Mouse (Mus musculus): ENCODE measurements at regions not wholly inside any gene's neighbourhood (a gene's known extent, or its start where the extent isn't known, plus 50 kb on each side); places are given as distances from the start of the nearest gene placed in this dataset.
A peak's percentile ranks its signal among the peaks of the same experiment; 100 is the strongest.

- H3K4me3 ChIP-seq: no peak overlapping the region
- TF ChIP-seq REST (IDR thresholded peaks at IDR 0.05; ENCODE audit: insufficient read depth, insufficient read length) (no peak), CEBPB (IDR thresholded peaks at IDR 0.05; ENCODE audit: insufficient read depth, poor library complexity, severe bottlenecking) (no peak), E2F4 (IDR thresholded peaks at IDR 0.05; ENCODE audit: insufficient read depth) (no peak), TCF3 (IDR thresholded peaks at IDR 0.05; ENCODE audit: insufficient read length, low read depth) (no peak), MYOD1 (IDR thresholded peaks at IDR 0.05; ENCODE audit: control insufficient read depth in 1 of 3, insufficient read length in 2 of 3, low read depth in 2 of 3) (no peak), TCF12 (IDR thresholded peaks at IDR 0.05; ENCODE audit: insufficient read depth, poor library complexity, severe bottlenecking) (no peak), SRF (IDR thresholded peaks at IDR 0.05; ENCODE audit: control insufficient read depth, insufficient read length, low read depth) (no peak), MAX (IDR thresholded peaks at IDR 0.05; ENCODE audit: low read depth) (no peak), MYOG (IDR thresholded peaks at IDR 0.05; ENCODE audit: control insufficient read depth in 1 of 3, insufficient read depth in 1 of 3, insufficient read length in 2 of 3, low read depth in 2 of 3) (no peak)
- no peak overlapping the region for H3K4me2 ChIP-seq (ENCODE audit: low read depth)
- H3K79me2 ChIP-seq (ENCODE audit: control insufficient read depth, insufficient read depth): no peaks in the 10 kb centered on the region
- H3ac ChIP-seq (ENCODE audit: control insufficient read depth, insufficient read length): no peak overlapping the region
- H3K36me3 ChIP-seq (ENCODE audit: control insufficient read depth, insufficient read depth): no peaks in the 10 kb centered on the region
- H3K27me3 ChIP-seq (ENCODE audit: control insufficient read depth, insufficient read depth, insufficient read length): no peaks in the 10 kb centered on the region
Observed at GRCm38 (mm10) chr11:20396884-20397283, 64.4 kb upstream of the Slc1a4 start.

GRCm38 (mm10) chr11:20400302-20401234, 68.1 kb upstream of the Slc1a4 start:
- TF ChIP-seq SRF (IDR thresholded peaks at IDR 0.05; ENCODE audit: control insufficient read depth, insufficient read length, low read depth): no peak
- no peak for TF ChIP-seq MAX (IDR thresholded peaks at IDR 0.05; ENCODE audit: low read depth)
- TF ChIP-seq E2F4 (IDR thresholded peaks at IDR 0.05; ENCODE audit: insufficient read depth): no peak
- no peak for TF ChIP-seq MYOG (IDR thresholded peaks at IDR 0.05; ENCODE audit: control insufficient read depth in 1 of 3, insufficient read depth in 1 of 3, insufficient read length in 2 of 3, low read depth in 2 of 3)
- no peak for TF ChIP-seq CEBPB (IDR thresholded peaks at IDR 0.05; ENCODE audit: insufficient read depth, poor library complexity, severe bottlenecking)
- TF ChIP-seq TCF12 (IDR thresholded peaks at IDR 0.05; ENCODE audit: insufficient read depth, poor library complexity, severe bottlenecking): no peak
- no peak for TF ChIP-seq REST (IDR thresholded peaks at IDR 0.05; ENCODE audit: insufficient read depth, insufficient read length)
- TF ChIP-seq USF1 (IDR thresholded peaks at IDR 0.05; ENCODE audit: low read depth): no peak
- TF ChIP-seq TCF3 (IDR thresholded peaks at IDR 0.05; ENCODE audit: insufficient read length, low read depth): no peak
- no peaks in the 10 kb centered on the region for H3K27me3 ChIP-seq (ENCODE audit: control insufficient read depth, insufficient read depth, insufficient read length)
- H3ac ChIP-seq (ENCODE audit: control insufficient read depth, insufficient read length): no peak overlapping the region
- no peak overlapping the region for H3K4me3 ChIP-seq
- no peaks in the 10 kb centered on the region for H3K36me3 ChIP-seq (ENCODE audit: control insufficient read depth, insufficient read depth)
- H3K79me2 ChIP-seq (ENCODE audit: control insufficient read depth, insufficient read depth): no peaks in the 10 kb centered on the region
- peak overlapping the region; percentile 88 for H3K4me2 ChIP-seq (ENCODE audit: low read depth)

- H3K27me3 ChIP-seq (ENCODE audit: control insufficient read depth, insufficient read depth, insufficient read length): no peaks in the 10 kb centered on the region
- no peak overlapping the region for H3K4me2 ChIP-seq (ENCODE audit: low read depth)
- no peak overlapping the region for H3K4me3 ChIP-seq
- H3ac ChIP-seq (ENCODE audit: control insufficient read depth, insufficient read length): no peak overlapping the region
- H3K79me2 ChIP-seq (ENCODE audit: control insufficient read depth, insufficient read depth): no peaks in the 10 kb centered on the region
- H3K36me3 ChIP-seq (ENCODE audit: control insufficient read depth, insufficient read depth): no peaks in the 10 kb centered on the region
- TF ChIP-seq TCF3 (IDR thresholded peaks at IDR 0.05; ENCODE audit: insufficient read length, low read depth) (no peak), TCF12 (IDR thresholded peaks at IDR 0.05; ENCODE audit: insufficient read depth, poor library complexity, severe bottlenecking) (no peak), MYOD1 (IDR thresholded peaks at IDR 0.05; ENCODE audit: control insufficient read depth in 1 of 3, insufficient read length in 2 of 3, low read depth in 2 of 3) (no peak), USF1 (IDR thresholded peaks at IDR 0.05; ENCODE audit: low read depth) (no peak), E2F4 (IDR thresholded peaks at IDR 0.05; ENCODE audit: insufficient read depth) (no peak)
Observed at GRCm38 (mm10) chr11:20403456-20403855, 70.9 kb upstream of the Slc1a4 start.

- Histone ChIP-seq H3K27me3 (ENCODE audit: control insufficient read depth, insufficient read depth, insufficient read length) (no peaks in the 10 kb centered on the region), H3K36me3 (ENCODE audit: control insufficient read depth, insufficient read depth) (no peaks in the 10 kb centered on the region), H3K4me3 (no peak overlapping the region), H3K79me2 (ENCODE audit: control insufficient read depth, insufficient read depth) (no peaks in the 10 kb centered on the region), H3K4me2 (ENCODE audit: low read depth) (no peak overlapping the region), H3ac (ENCODE audit: control insufficient read depth, insufficient read length) (no peak overlapping the region)
- TF ChIP-seq CEBPB (IDR thresholded peaks at IDR 0.05; ENCODE audit: insufficient read depth, poor library complexity, severe bottlenecking): no peak
- no peak for TF ChIP-seq TCF3 (IDR thresholded peaks at IDR 0.05; ENCODE audit: insufficient read length, low read depth)
- no peak for TF ChIP-seq POLR2A (IDR thresholded peaks at IDR 0.05; ENCODE audit: insufficient read length, low read depth)
- no peak for TF ChIP-seq REST (IDR thresholded peaks at IDR 0.05; ENCODE audit: insufficient read depth, insufficient read length)
- no peak for TF ChIP-seq SRF (IDR thresholded peaks at IDR 0.05; ENCODE audit: control insufficient read depth, insufficient read length, low read depth)
- TF ChIP-seq MAX (IDR thresholded peaks at IDR 0.05; ENCODE audit: low read depth): no peak
- no peak for TF ChIP-seq MYOD1 (IDR thresholded peaks at IDR 0.05; ENCODE audit: control insufficient read depth in 1 of 3, insufficient read length in 2 of 3, low read depth in 2 of 3)
- TF ChIP-seq MYOG (IDR thresholded peaks at IDR 0.05; ENCODE audit: control insufficient read depth in 1 of 3, insufficient read depth in 1 of 3, insufficient read length in 2 of 3, low read depth in 2 of 3): no peak
- TF ChIP-seq TCF12 (IDR thresholded peaks at IDR 0.05; ENCODE audit: insufficient read depth, poor library complexity, severe bottlenecking): no peak
- TF ChIP-seq USF1 (IDR thresholded peaks at IDR 0.05; ENCODE audit: low read depth): no peak
- TF ChIP-seq E2F4 (IDR thresholded peaks at IDR 0.05; ENCODE audit: insufficient read depth): no peak
- TF ChIP-seq POLR2AphosphoS2 (IDR thresholded peaks at IDR 0.05; ENCODE audit: insufficient read length, low read depth): no peak
Observed at GRCm38 (mm10) chr11:20404476-20404875, 72.0 kb upstream of the Slc1a4 start.

Data from myocyte (in vitro differentiated cells).